26 mouse cellular contexts compared by ENCODE assay signal in genomic region chr1:86397621-86398020, GRCm38 (mm10). TPM values are rescaled to one million over a fixed set of nuclear protein-coding genes. Genes with fewer than 3 reads are reported as not detected.
DNase-seq lines count a peak whose midpoint lies in the region; ATAC-seq and TF ChIP-seq lines count a peak whose summit lies in the region.
"Had no signal": no experiment of that assay in that cellular context is flagged by ENCODE, and none has a peak within 500 bp of the region (broad histone marks: within the 10 kb centered on the region; RNA-seq: fewer than 3 reads in every experiment).

No protein-coding gene starts in this region.

- 0 out of 2 replicates have a peak overlapping the region, but pooled peaks have one; percentile 22 for H3K27ac ChIP-seq in intestine, embryonic 15.5 days
- no peak overlapping the region for H3K27ac ChIP-seq in intestine, postnatal 0 days (ENCODE audit: low read depth, low read length)
- H3K27ac ChIP-seq in bone marrow, adult 2 months (ENCODE audit: control insufficient read depth, insufficient read depth, low read depth, low read length, poor library complexity) = peak overlapping the region; percentile 70
- peak overlapping the region; percentile 73 for H3K27ac ChIP-seq in limb, embryonic 12.5 days
- H3K27ac ChIP-seq: limb, embryonic 13.5 days; liver, embryonic 14.5 days had no signal

- no peaks in the 10 kb centered on the region for H3K36me3 ChIP-seq in intestine, embryonic 15.5 days
- no peaks in the 10 kb centered on the region for H3K36me3 ChIP-seq in intestine, postnatal 0 days (ENCODE audit: control insufficient read depth, insufficient read depth)
- H3K36me3 ChIP-seq in limb, embryonic 12.5 days = no peaks in the 10 kb centered on the region
- H3K36me3 ChIP-seq: limb, embryonic 13.5 days had no signal

- no peaks in the 10 kb centered on the region for H3K9me3 ChIP-seq in intestine, embryonic 15.5 days
- H3K9me3 ChIP-seq in intestine, postnatal 0 days (ENCODE audit: control insufficient read depth) = no peaks in the 10 kb centered on the region
- no peaks in the 10 kb centered on the region for H3K9me3 ChIP-seq in limb, embryonic 12.5 days
- H3K9me3 ChIP-seq: limb, embryonic 13.5 days had no signal

- no peak for ATAC-seq in intestine, embryonic 15.5 days
- ATAC-seq in intestine, postnatal 0 days = no peak
- no peak for ATAC-seq in limb, embryonic 12.5 days (ENCODE audit: insufficient number of reproducible peaks, insufficient read depth, low FRiP score, low TSS enrichment, low read depth)
- no peak for ATAC-seq in megakaryocyte-erythroid progenitor cell, adult 5-6 weeks (replicated peaks; ENCODE audit: low FRiP score, low TSS enrichment, poor library complexity, severe bottlenecking)
- ATAC-seq: forebrain, embryonic 16.5 days had no signal

- TF ChIP-seq POLR2A in bone marrow, adult 2 months (IDR thresholded peaks at IDR 0.05; ENCODE audit: borderline replicate concordance, control insufficient read depth, low read depth, low read length) = no peak

- no peak for TF ChIP-seq CTCF in intestine, postnatal 0 days (IDR thresholded peaks at IDR 0.05; ENCODE audit: low read depth)
- no peak for TF ChIP-seq CTCF in bone marrow, adult 2 months (IDR thresholded peaks at IDR 0.05; ENCODE audit: control insufficient read depth, insufficient read depth, low read length)

- WGBS in intestine, embryonic 15.5 days = 51% methylated on average over 8 of the region's 8 CpGs
- 61% methylated on average over 8 of the region's 8 CpGs for WGBS in intestine, postnatal 0 days
- 68% methylated on average over 8 of the region's 8 CpGs for WGBS in bone marrow, adult 2 months
- 64% methylated on average over 8 of the region's 8 CpGs for WGBS in limb, embryonic 12.5 days

- no peaks in the 10 kb centered on the region for H3K27me3 ChIP-seq in intestine, embryonic 15.5 days (replicated peaks)
- no peaks in the 10 kb centered on the region for H3K27me3 ChIP-seq in intestine, postnatal 0 days (replicated peaks; ENCODE audit: control insufficient read depth, insufficient read depth, low read length)
- H3K27me3 ChIP-seq in limb, embryonic 12.5 days = no peaks in the 10 kb centered on the region
- H3K27me3 ChIP-seq: CH12.LX; limb, embryonic 13.5 days had no signal

- peaks cover 2% of the 10 kb centered on the region for H3K4me1 ChIP-seq in intestine, embryonic 15.5 days (replicated peaks)
- H3K4me1 ChIP-seq in intestine, postnatal 0 days (replicated peaks; ENCODE audit: control insufficient read depth, insufficient read depth, low read length) = no peaks in the 10 kb centered on the region
- H3K4me1 ChIP-seq in bone marrow, adult 2 months (ENCODE audit: control insufficient read depth, insufficient read depth, low read length) = peaks cover 3% of the 10 kb centered on the region
- H3K4me1 ChIP-seq in limb, embryonic 12.5 days (replicated peaks) = peaks cover 16% of the 10 kb centered on the region

- H3K9ac ChIP-seq in intestine, embryonic 15.5 days = no peak overlapping the region
- no peak overlapping the region for H3K9ac ChIP-seq in intestine, postnatal 0 days (ENCODE audit: low read depth, low read length)
- H3K9ac ChIP-seq in limb, embryonic 12.5 days (replicated peaks) = no peak overlapping the region
- H3K9ac ChIP-seq: limb, embryonic 13.5 days; liver, embryonic 14.5 days had no signal

- DNase-seq in lung, postnatal 36 days = peak; percentile 54
- no peak for DNase-seq in ovary, postnatal 14 days (ENCODE audit: low spot score)
- no peak for DNase-seq in ovary, adult 18-20 months (ENCODE audit: low spot score)
- DNase-seq: adrenal gland, postnatal 25 days; cerebellum, adult 2 months; gastrocnemius, postnatal 25 days; kidney, adult 9 months; kidney, postnatal 25 days; layer of hippocampus, adult 9-11 months; right cerebral cortex, adult 18-20 months; thymus, postnatal 4 days had no signal

- no peak overlapping the region for H3K4me3 ChIP-seq in intestine, embryonic 15.5 days (replicated peaks)
- no peak overlapping the region for H3K4me3 ChIP-seq in intestine, postnatal 0 days (ENCODE audit: low read depth, low read length)
- no peak overlapping the region for H3K4me3 ChIP-seq in bone marrow, adult 2 months (replicated peaks; ENCODE audit: control insufficient read depth, low read depth, low read length)
- no peak overlapping the region for H3K4me3 ChIP-seq in limb, embryonic 12.5 days (replicated peaks)
- H3K4me3 ChIP-seq: limb, embryonic 13.5 days had no signal

- no peak overlapping the region for H3K4me2 ChIP-seq in intestine, embryonic 15.5 days (replicated peaks)
- H3K4me2 ChIP-seq in intestine, postnatal 0 days (replicated peaks; ENCODE audit: low read depth) = no peak overlapping the region
- H3K4me2 ChIP-seq in limb, embryonic 12.5 days = no peak overlapping the region
- H3K4me2 ChIP-seq: limb, embryonic 13.5 days had no signal

RNA-seq across cellular contexts. Expression of gene Nmur1, which starts 28.4 kb away (rescaled TPM):
- polyA plus RNA-seq in intestine, embryonic 15.5 days (2015; fragmentation: Nextera tagmentation; extraction: Ambion mirVana) = 0.27 and 0.36 TPM in 2 replicates
- 4.3 and 4.5 TPM in 2 replicates for polyA plus RNA-seq in intestine, postnatal 0 days (2015; fragmentation: Nextera tagmentation; extraction: Ambion mirVana)
- polyA plus RNA-seq in bone marrow, adult 2 months (2011; ENCODE audit: insufficient read depth, insufficient read length, low replicate concordance, missing spikeins) = not detected in 2 replicates
- polyA plus RNA-seq in limb, embryonic 12.5 days (2016; fragmentation: Nextera tagmentation; extraction: Ambion mirVana) = not detected in 2 replicates
- total RNA-seq in megakaryocyte-erythroid progenitor cell, adult 5-6 weeks (2014; fragmentation: Nextera tagmentation) = not detected in 2 replicates
- not detected in 2 replicates for total RNA-seq in megakaryocyte-erythroid progenitor cell, adult 5-6 weeks (2017)
- total RNA-seq: adrenal gland, postnatal 25 days; CH12.LX; gastrocnemius, postnatal 25 days; heart, adult 8-10 months had no signal
- polyA plus RNA-seq: embryonic facial prominence, embryonic 11.5 days; forebrain, embryonic 16.5 days; heart, embryonic 16.5 days; hindbrain, embryonic 11.5 days; limb, embryonic 13.5 days; liver, embryonic 14.5 days; neural tube, embryonic 11.5 days had no signal

RNA-seq across cellular contexts. Expression of gene Tex44, which starts 28.5 kb away (rescaled TPM):
- polyA plus RNA-seq in intestine, embryonic 15.5 days (2015; fragmentation: Nextera tagmentation; extraction: Ambion mirVana) = not detected in 2 replicates
- not detected in 2 replicates for polyA plus RNA-seq in intestine, postnatal 0 days (2015; fragmentation: Nextera tagmentation; extraction: Ambion mirVana)
- polyA plus RNA-seq in bone marrow, adult 2 months (2011; ENCODE audit: insufficient read depth, insufficient read length, low replicate concordance, missing spikeins) = not detected in 2 replicates
- not detected in 2 replicates for polyA plus RNA-seq in limb, embryonic 12.5 days (2016; fragmentation: Nextera tagmentation; extraction: Ambion mirVana)
- not detected in 2 replicates for total RNA-seq in megakaryocyte-erythroid progenitor cell, adult 5-6 weeks (2014; fragmentation: Nextera tagmentation)
- not detected in 2 replicates for total RNA-seq in megakaryocyte-erythroid progenitor cell, adult 5-6 weeks (2017)
- total RNA-seq: adrenal gland, postnatal 25 days; CH12.LX; gastrocnemius, postnatal 25 days; heart, adult 8-10 months; left cerebral cortex, adult 8-10 months had no signal
- polyA plus RNA-seq: cerebellum, adult 2 months; embryonic facial prominence, embryonic 11.5 days; forebrain, embryonic 16.5 days; heart, embryonic 16.5 days; limb, embryonic 13.5 days; liver, embryonic 14.5 days; neural tube, embryonic 11.5 days had no signal

RNA-seq across cellular contexts. Expression of gene Ncl, which starts 38.4 kb away (rescaled TPM):
- polyA plus RNA-seq in intestine, embryonic 15.5 days (2015; fragmentation: Nextera tagmentation; extraction: Ambion mirVana) = 424 and 451 TPM in 2 replicates
- 172 and 188 TPM in 2 replicates for polyA plus RNA-seq in intestine, postnatal 0 days (2015; fragmentation: Nextera tagmentation; extraction: Ambion mirVana)
- polyA plus RNA-seq in bone marrow, adult 2 months (2011; ENCODE audit: insufficient read depth, insufficient read length, low replicate concordance, missing spikeins) = 330 and 503 TPM in 2 replicates
- polyA plus RNA-seq in limb, embryonic 12.5 days (2016; fragmentation: Nextera tagmentation; extraction: Ambion mirVana) = 467 and 515 TPM in 2 replicates
- total RNA-seq in megakaryocyte-erythroid progenitor cell, adult 5-6 weeks (2014; fragmentation: Nextera tagmentation) = 973 and 1,006 TPM in 2 replicates
- total RNA-seq in megakaryocyte-erythroid progenitor cell, adult 5-6 weeks (2017) = 1,472 and 1,577 TPM in 2 replicates
